Mouse (Mus musculus) limb, embryonic 13.5 days (tissue): ENCODE data around the gene Mfap1a. TPM values are rescaled to one million over a fixed set of nuclear protein-coding genes. Genes with fewer than 3 reads are reported as not detected.
"Not testable (repeated sequence)": the region's sequence is repeated elsewhere in the genome, so short reads cannot be mapped to it uniquely, and the experiment has no call there.

Experiments used
- ATAC-seq: fragments of 200-750 bp; cut with Nextera tagmentation; 2 replicates; pipeline ENCODE4 v1.8.0; 2017; ENCODE audit warnings: low read depth, moderate number of reproducible peaks, moderate TSS enrichment; ENCODE audit not compliant: low FRiP score
- H3K27ac ChIP-seq: fragments of 300-500 bp; sonication (generic); 2 replicates; pipeline ENCODE4 v1.5.1; 2015; ENCODE audit warnings: inconsistent platforms, mild to moderate bottlenecking, moderate library complexity
- H3K27me3 ChIP-seq: fragments of 300-500 bp; sonication (generic); 2 replicates; pipeline ENCODE4 v1.6.1; 2015; ENCODE audit warnings: mild to moderate bottlenecking, inconsistent platforms
- H3K36me3 ChIP-seq: fragments of 300-500 bp; sonication (generic); 2 replicates; pipeline ENCODE4 v1.6.1; 2015; ENCODE audit warnings: inconsistent platforms, mild to moderate bottlenecking, moderate library complexity
- H3K4me1 ChIP-seq: fragments of 300-500 bp; sonication (generic); 2 replicates; pipeline ENCODE4 v1.6.1; 2015; ENCODE audit warnings: inconsistent platforms
- H3K4me2 ChIP-seq: fragments of 300-500 bp; sonication (generic); replicated peaks from 2 replicates; pipeline ENCODE4 v1.6.1; 2015; ENCODE audit warnings: inconsistent platforms, mild to moderate bottlenecking, moderate library complexity
- H3K4me3 ChIP-seq: fragments of 300-500 bp; sonication (generic); 2 replicates; pipeline ENCODE4 v1.5.1; 2015; ENCODE audit warnings: moderate library complexity, mild to moderate bottlenecking, inconsistent platforms
- H3K9ac ChIP-seq: fragments of 300-500 bp; sonication (generic); 2 replicates; pipeline ENCODE4 v1.6.1; 2015; ENCODE audit warnings: mild to moderate bottlenecking, inconsistent platforms
- H3K9me3 ChIP-seq: fragments of 300-500 bp; sonication (generic); 2 replicates; pipeline ENCODE4 v1.6.1; 2016; ENCODE audit warnings: inconsistent platforms
- WGBS: fragments of 180-500 bp; shearing (Covaris S2); methylation state at CpG from one replicate; pipeline ENCODE4 v1.1.7; 2015; 5-methylcytosine and 5-hydroxymethylcytosine counted together
- polyA plus RNA-seq: library from polyadenylated mRNA; unstranded; fragments of >200 nt; fragmentation: Nextera tagmentation; extraction: Ambion mirVana; gene quantifications from 2 replicates; pipeline ENCODE4 v1.2.1, GENCODE M21; 2015

The Mfap1a gene
- polyA plus RNA-seq, 1 experiment from 2014 or later = 36.1 TPM

- ATAC-seq = no peak
- H3K9me3 ChIP-seq = no peaks in the 10 kb centered on the region
- H3K27ac ChIP-seq = no peak overlapping the region
- H3K9ac ChIP-seq = peak overlapping the region; percentile 50
- no peaks in the 10 kb centered on the region for H3K27me3 ChIP-seq
- H3K4me2 ChIP-seq = peak overlapping the region; percentile 55
- peaks cover 14% of the 10 kb centered on the region for H3K4me1 ChIP-seq
- H3K36me3 ChIP-seq = peaks cover 33% of the 10 kb centered on the region
- peak overlapping the region; percentile 39 for H3K4me3 ChIP-seq
- 20% methylated on average over 16 of the region's 16 CpGs for WGBS
These were observed 3.1 kb upstream of the Mfap1a start for GRCm38 (mm10) chr2:121509584-121509983.

GRCm38 (mm10) chr2:121507951-121508330, 1.5 kb upstream of the Mfap1a start:
- H3K27ac ChIP-seq = no peak overlapping the region
- peaks cover 14% of the 10 kb centered on the region for H3K4me1 ChIP-seq
- no peaks in the 10 kb centered on the region for H3K9me3 ChIP-seq
- peak overlapping the region; percentile 60 for H3K4me3 ChIP-seq
- peak overlapping the region; percentile 77 for H3K4me2 ChIP-seq
- no peaks in the 10 kb centered on the region for H3K27me3 ChIP-seq
- H3K9ac ChIP-seq = peak overlapping the region; percentile 74
- ATAC-seq = no peak
- WGBS = 82% methylated on average over 2 of the region's 2 CpGs
- peaks cover 33% of the 10 kb centered on the region for H3K36me3 ChIP-seq

- no peak overlapping the region for H3K27ac ChIP-seq
- peak overlapping the region; percentile 60 for H3K4me3 ChIP-seq
- peaks cover 14% of the 10 kb centered on the region for H3K4me1 ChIP-seq
- peak overlapping the region; percentile 74 for H3K9ac ChIP-seq
- no peaks in the 10 kb centered on the region for H3K27me3 ChIP-seq
- peaks cover 28% of the 10 kb centered on the region for H3K36me3 ChIP-seq
- WGBS = 19% methylated on average over 12 of the region's 12 CpGs
- H3K9me3 ChIP-seq = no peaks in the 10 kb centered on the region
- ATAC-seq = no peak
- peak overlapping the region; percentile 77 for H3K4me2 ChIP-seq
These were observed 897 bp upstream of the Mfap1a start for GRCm38 (mm10) chr2:121507173-121507950.

GRCm38 (mm10) chr2:121501550-121501949, 4.9 kb downstream of the Mfap1a start:
- H3K9ac ChIP-seq, H3K27me3 ChIP-seq, ATAC-seq, H3K4me1 ChIP-seq, H3K27ac ChIP-seq, H3K9me3 ChIP-seq, H3K4me3 ChIP-seq, H3K4me2 ChIP-seq: not testable (repeated sequence)
- 87% methylated on average over 2 of the region's 6 CpGs for whole genome bisulfite sequencing
- peaks cover 11% of the 10 kb centered on the region for H3K36me3 ChIP-seq

GRCm38 (mm10) chr2:121484403-121484802, 22.1 kb downstream of the Mfap1a start:
- H3K4me2 ChIP-seq, H3K27me3 ChIP-seq, H3K4me3 ChIP-seq, H3K27ac ChIP-seq, H3K4me1 ChIP-seq, ATAC-seq, H3K9ac ChIP-seq, H3K9me3 ChIP-seq, H3K36me3 ChIP-seq: not testable (repeated sequence)
- 80% methylated on average over 2 of the region's 2 CpGs for WGBS

- ATAC-seq = no peak
These were observed 22.9 kb downstream of the Mfap1a start for GRCm38 (mm10) chr2:121483576-121483975.

GRCm38 (mm10) chr2:121480916-121481315, 25.5 kb downstream of the Mfap1a start:
- not testable (repeated sequence) for H3K36me3 ChIP-seq, H3K9me3 ChIP-seq, H3K4me2 ChIP-seq, H3K27ac ChIP-seq, ATAC-seq, H3K27me3 ChIP-seq, H3K4me1 ChIP-seq, H3K9ac ChIP-seq, H3K4me3 ChIP-seq
- 83% methylated on average over 13 of the region's 13 CpGs for WGBS

More at GRCm38 (mm10) chr2:121483576-121483975, 22.9 kb downstream of the Mfap1a start:
- H3K27me3 ChIP-seq = no peaks in the 10 kb centered on the region
- H3K36me3 ChIP-seq = no peaks in the 10 kb centered on the region
- no peak overlapping the region for H3K27ac ChIP-seq
- no peaks in the 10 kb centered on the region for H3K9me3 ChIP-seq
- H3K4me1 ChIP-seq = peaks cover 3% of the 10 kb centered on the region; the same call in 1 of the 2 replicates
- H3K4me2 ChIP-seq = no peak overlapping the region
- H3K9ac ChIP-seq = peak overlapping the region; percentile 13; the same call in 1 of the 2 replicates
- 38% methylated on average over 8 of the region's 8 CpGs for WGBS
- no peak overlapping the region for H3K4me3 ChIP-seq

- no peaks in the 10 kb centered on the region for H3K27me3 ChIP-seq
- H3K4me3 ChIP-seq = no peak overlapping the region
- no peaks in the 10 kb centered on the region for H3K9me3 ChIP-seq
- no peak for ATAC-seq
- no peak overlapping the region for H3K27ac ChIP-seq
- H3K9ac ChIP-seq = no peak overlapping the region
- peaks cover 3% of the 10 kb centered on the region; the same call in 1 of the 2 replicates for H3K4me1 ChIP-seq
- whole genome bisulfite sequencing = 58% methylated on average over 3 of the region's 3 CpGs
- H3K4me2 ChIP-seq = no peak overlapping the region
- H3K36me3 ChIP-seq = no peaks in the 10 kb centered on the region
These were observed 26.0 kb downstream of the Mfap1a start for GRCm38 (mm10) chr2:121480498-121480897.

GRCm38 (mm10) chr2:121477491-121478266, 28.8 kb downstream of the Mfap1a start:
- 92% methylated on average over 3 of the region's 3 CpGs for WGBS

GRCm38 (mm10) chr2:121475306-121475705, 31.2 kb downstream of the Mfap1a start:
- not testable (repeated sequence) for H3K4me1 ChIP-seq

More at GRCm38 (mm10) chr2:121477491-121478266, 28.8 kb downstream of the Mfap1a start:
- H3K4me2 ChIP-seq = no peak overlapping the region
- H3K4me1 ChIP-seq = 0 out of 2 replicates have a peak, but pooled peaks cover 3% of the 10 kb centered on the region
- H3K36me3 ChIP-seq = no peaks in the 10 kb centered on the region
- H3K9ac ChIP-seq = no peak overlapping the region
- no peak overlapping the region for H3K4me3 ChIP-seq
- ATAC-seq = no peak
- H3K9me3 ChIP-seq = no peaks in the 10 kb centered on the region
- H3K27ac ChIP-seq = no peak overlapping the region
- no peaks in the 10 kb centered on the region for H3K27me3 ChIP-seq

GRCm38 (mm10) chr2:121474180-121474535, 32.3 kb downstream of the Mfap1a start:
- ATAC-seq = peak; percentile 52; the same call in 1 of the 2 replicates

More at GRCm38 (mm10) chr2:121475306-121475705, 31.2 kb downstream of the Mfap1a start:
- not testable (repeated sequence) for ATAC-seq, H3K27me3 ChIP-seq, H3K4me2 ChIP-seq, H3K9ac ChIP-seq, H3K9me3 ChIP-seq, H3K27ac ChIP-seq, H3K36me3 ChIP-seq, H3K4me3 ChIP-seq
- 90% methylated on average over 2 of the region's 2 CpGs for WGBS

More at GRCm38 (mm10) chr2:121474180-121474535, 32.3 kb downstream of the Mfap1a start:
- Histone ChIP-seq H3K9me3 (no peaks in the 10 kb centered on the region), H3K27ac (no peak overlapping the region), H3K36me3 (peaks cover 7% of the 10 kb centered on the region; the same call in 1 of the 2 replicates), H3K27me3 (no peaks in the 10 kb centered on the region), H3K4me2 (peak overlapping the region; percentile 73), H3K9ac (peak overlapping the region; percentile 71; the same call in 1 of the 2 replicates), H3K4me3 (peak overlapping the region; percentile 63), H3K4me1 (0 out of 2 replicates have a peak, but pooled peaks cover 3% of the 10 kb centered on the region)
- WGBS = 34% methylated on average over 8 of the region's 8 CpGs
